Mouse (Mus musculus): Measurements from ENCODE around the gene Gm15217.

DNA sequence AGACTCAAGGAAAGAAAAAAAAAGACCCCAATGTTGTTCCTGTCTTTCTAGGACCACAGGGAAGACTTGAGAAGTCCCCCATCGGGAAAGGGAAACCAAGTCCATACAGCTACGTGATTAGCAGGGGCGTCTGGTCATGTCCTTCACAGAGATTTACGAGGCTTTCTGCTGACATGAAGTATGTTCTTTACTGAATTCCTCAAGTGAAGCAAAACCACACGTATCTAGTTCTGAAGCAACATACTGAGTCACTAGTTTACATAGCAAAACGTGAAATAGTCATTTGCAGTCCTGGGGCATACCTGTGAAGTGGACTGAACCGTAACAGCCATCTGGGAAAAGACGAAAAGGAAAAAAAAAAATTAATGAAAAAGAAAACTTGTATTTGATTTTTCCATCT, 21.5 kb upstream of the Gm15217 start:
- TF ChIP-seq ZNF384 (IDR thresholded peaks at IDR 0.05; ENCODE audit: low read depth, low read length) (no peak), CHD2 (IDR thresholded peaks at IDR 0.05; ENCODE audit: low read depth, low read length) (no peak), ZC3H11A (IDR thresholded peaks at IDR 0.05; ENCODE audit: borderline replicate concordance, low read depth, low read length) (no peak)
